Mouse (Mus musculus) neutrophil, adult 5-6 weeks (primary cell): ENCODE results near the gene Tmem110. TPM values are rescaled to one million over a fixed set of nuclear protein-coding genes. Genes with fewer than 3 reads are reported as not detected.

Experiments used
- ATAC-seq: fragments of 151-379, 151-347 bp; 2 replicates; pipeline ENCODE4 v1.8.0; 2017; ENCODE audit warnings: mild to moderate bottlenecking, moderate TSS enrichment; ENCODE audit not compliant: insufficient number of reproducible peaks, poor library complexity, low FRiP score, severe bottlenecking; ENCODE audit errors: extremely low read depth
- total RNA-seq: library from RNA; stranded (forward); fragments of 200-1000 nt; gene quantifications from 2 replicates; pipeline ENCODE4 v1.2.3, GENCODE M21; 2017

Tmem110 gene
- total RNA-seq, 1 experiment from 2014 or later, result 14.2 TPM

GRCm38 (mm10) chr14:30857990-30858389, 32.6 kb downstream of the Tmem110 start:
- no peak for ATAC-seq

DNA sequence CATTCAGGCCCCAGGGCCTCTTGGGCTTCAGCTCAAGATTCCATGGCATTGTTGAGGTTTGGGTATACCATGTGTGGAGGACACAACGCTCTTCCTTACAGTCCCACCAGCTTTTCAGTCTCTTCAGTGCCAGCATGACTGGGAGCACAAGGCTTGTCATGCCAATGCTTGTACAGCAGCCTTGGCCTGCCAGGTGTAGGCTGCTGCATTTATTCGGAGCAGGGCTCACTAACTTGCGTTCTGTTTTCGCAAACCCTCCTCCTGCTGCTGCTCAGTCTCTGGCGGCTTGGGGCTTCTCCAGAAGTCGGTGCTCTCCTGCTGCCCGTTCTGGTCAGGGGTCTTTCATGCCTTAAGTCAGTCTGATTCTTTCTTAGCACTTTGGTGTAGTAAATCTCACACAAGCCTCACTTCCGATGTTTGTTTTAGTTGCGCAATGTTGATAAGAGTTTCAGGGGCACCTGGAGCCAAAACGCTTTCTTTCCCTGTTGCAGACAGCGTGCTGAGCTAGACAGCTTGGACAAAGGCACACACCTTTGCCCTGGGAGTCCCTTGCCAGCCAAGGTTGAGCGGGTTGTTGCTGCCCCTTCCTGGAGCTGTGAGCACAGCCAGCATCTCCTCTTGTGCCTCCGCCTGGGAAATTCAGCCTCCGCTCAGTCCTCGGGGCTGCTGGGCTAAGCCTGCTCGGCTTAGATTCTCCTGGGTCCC, 36.2 kb downstream of the Tmem110 start:
- ATAC-seq, result no peak

GRCm38 (mm10) chr14:30862368-30862767, 37.0 kb downstream of the Tmem110 start:
- ATAC-seq, result no peak

DNA sequence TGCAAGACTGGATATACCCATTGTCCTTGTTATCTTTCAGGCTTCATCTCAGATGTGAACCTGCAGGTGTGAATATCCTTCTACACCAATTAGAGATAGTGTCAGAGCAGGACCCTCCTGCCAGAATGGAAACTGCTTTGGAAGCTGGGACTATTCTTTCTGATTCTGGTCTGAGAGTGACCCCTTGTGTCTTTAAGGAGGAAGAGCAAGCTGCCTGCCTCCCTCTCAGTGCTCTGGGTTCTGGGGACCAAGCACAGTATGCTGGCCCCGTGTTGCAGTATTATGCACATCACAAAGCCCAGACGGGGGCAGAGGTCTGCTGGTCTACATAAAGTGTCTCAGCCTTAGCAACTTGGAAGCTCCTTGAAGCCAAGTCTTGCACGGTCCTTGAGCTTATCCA, 39.9 kb downstream of the Tmem110 start:
- no peak for ATAC-seq

DNA sequence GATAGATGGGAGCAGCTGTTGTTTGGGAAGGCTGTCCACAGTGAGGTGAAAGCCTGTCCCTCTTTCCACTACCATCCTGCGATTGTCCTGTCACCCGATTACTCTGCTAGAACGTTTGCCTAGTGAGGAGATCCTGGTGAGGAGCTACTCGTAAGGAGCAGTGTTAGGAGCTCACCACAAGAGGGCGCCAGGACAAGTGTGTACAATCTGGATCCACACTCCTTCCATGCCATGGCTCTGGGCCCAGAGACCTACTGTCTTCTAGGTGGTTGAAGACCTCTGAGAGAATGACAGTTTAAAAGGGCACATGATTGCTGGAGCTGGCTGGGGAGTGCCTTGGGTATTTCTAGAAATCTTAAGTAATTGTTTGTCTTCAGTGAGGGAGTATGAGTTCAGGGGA, 41.7 kb downstream of the Tmem110 start:
- ATAC-seq, result peak; percentile 65

GRCm38 (mm10) chr14:30868826-30869225, 43.4 kb downstream of the Tmem110 start:
- ATAC-seq, result no peak

DNA sequence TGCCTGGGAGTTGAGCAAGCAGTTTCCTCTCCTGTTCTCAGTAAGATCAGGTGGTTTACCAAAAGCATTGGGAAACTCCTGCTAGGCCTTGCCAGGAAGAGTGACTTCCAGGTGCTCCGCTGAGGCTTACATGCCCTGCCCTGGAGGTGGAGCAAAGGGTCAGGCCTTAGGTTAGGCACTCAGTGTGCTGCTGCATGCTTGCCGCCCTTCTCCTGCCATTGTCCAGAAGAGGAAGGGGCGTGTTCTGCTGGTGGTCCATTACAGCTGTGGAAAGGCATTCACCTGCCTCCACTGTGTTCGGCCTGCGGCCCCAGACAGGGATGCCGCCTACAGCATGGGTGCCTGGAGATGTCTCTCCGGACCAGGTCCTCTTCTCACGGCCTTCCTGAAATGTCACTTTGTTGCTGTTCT, 44.0 kb downstream of the Tmem110 start:
- no peak for ATAC-seq

DNA sequence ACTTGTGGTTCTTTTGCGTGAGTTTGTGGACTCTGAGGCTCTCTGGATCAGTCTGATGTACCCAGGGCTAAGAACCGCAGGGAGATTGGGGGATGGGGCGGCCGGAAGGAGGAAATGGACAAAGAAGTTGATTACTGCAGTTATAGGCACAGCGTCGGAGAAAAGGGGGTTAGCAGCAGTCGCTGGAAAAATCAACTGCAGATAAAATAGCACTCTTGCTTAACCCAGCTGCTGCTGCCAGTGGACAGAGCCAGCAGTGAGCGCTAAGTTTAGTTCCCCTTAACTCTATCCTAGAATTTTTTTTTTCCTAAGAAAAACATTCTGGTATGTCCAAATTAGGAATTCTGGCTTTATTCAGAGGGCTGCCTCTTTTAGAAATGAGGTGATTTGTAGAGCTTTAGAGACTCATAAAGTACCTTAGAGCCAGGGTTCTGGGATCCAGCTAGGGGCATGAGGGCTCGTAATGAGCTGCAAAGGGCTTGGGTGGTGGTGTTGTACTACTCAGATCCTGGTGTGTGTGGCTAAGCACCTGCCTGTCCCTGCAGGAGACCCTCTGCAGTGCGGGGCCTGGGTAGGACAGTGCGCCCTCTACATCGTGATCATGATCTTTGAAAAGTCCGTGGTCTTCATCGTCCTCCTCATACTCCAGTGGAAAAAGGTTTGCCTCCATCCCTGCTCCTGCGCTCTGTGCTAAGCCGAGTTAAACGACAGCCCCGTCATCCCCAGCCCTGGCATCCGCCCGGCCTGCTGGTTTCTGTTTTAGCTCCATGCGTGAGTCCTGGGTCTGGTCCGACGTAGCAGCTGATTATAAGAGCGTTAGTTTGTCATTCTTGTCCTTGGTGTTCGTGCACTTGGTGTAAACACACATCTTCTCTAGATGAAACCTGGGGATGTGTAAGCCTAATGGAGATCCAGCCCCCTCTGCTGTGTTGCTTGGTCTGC, 45.1 kb downstream of the Tmem110 start:
- ATAC-seq, result no peak

- no peak for ATAC-seq
These were observed 48.8 kb downstream of the Tmem110 start for GRCm38 (mm10) chr14:30874095-30874700.

- peak; percentile 43; the same call in 1 of the 2 replicates for ATAC-seq
These were observed 49.9 kb downstream of the Tmem110 start for GRCm38 (mm10) chr14:30875130-30875865.

DNA sequence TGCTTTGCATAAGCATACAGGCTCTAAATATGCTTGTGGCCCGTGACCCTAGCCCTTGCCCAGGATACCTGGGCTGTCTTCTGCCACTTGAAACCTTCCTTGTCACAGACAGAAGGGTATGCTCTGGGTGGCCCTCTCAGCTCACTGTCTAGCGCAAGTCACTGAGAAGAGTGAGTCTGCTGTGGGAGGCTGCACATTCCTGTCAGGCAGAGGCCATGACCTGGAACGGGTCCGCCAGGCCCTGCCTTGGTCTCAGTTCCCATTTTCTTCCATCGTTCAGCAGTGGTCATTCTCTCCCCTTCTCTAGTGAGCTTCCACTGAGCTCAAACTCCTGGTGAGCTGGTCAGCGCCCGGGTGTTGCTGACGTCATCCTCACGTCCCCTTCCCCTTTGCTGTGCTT, 50.6 kb downstream of the Tmem110 start:
- peak; percentile 10; the same call in 1 of the 2 replicates for ATAC-seq

- ATAC-seq, result no peak
These were observed 51.1 kb downstream of the Tmem110 start for GRCm38 (mm10) chr14:30876451-30876850.

DNA sequence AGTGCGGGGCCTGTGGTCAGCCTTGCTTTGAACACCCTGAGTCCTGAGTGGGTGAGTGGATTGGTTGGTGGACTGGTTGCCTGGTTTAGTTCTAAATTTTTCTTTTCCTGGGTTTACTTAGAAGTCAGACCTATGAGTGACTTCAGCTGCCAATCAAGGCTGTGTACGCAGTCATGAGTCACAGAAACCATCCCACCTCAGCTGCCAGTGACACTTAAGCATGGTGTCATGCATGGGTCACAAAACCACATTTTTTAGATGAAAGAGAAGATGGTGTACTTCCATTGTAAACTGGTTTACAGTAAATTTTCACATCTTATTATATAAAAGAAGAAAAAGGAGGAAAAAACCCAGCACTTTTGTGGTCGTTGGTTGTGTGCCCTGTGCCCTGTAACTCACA, 52.4 kb downstream of the Tmem110 start:
- no peak for ATAC-seq

DNA sequence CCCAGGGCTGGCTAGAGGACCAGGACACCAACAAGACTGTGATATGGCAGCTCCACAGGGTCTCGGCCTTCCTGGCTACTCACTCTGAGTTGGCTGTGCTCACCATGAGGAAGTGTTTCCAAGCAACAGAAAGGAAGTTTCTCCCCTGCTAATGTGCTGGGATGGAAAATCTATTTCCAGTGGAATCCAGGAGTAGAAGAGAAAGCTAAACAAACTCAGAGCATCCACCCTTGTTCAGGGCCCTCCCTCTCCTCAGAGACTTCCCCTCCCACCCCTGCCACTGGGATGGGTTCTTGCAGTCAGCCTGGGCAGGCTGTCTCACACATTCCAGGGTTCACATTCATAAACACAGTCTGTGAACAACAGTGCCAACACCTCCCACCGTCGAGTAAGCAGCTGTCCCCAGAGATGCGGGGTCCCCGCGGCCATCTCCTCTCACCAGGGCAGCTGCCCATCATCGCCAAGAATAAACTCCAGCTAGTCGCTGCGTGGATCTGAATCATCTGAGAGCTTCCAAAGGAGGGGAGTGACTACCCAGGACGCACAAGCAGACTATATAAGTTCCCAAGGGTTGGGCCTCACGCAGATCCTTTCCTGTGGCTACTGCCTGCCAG, 53.7 kb downstream of the Tmem110 start, which contains the start of gene Mustn1:
TSS of gene Mustn1 (plus strand) at position 243 of the 614 bp plus-strand sequence.
- ATAC-seq, result no peak

- no peak for ATAC-seq
These were observed 54.4 kb downstream of the Tmem110 start for GRCm38 (mm10) chr14:30879794-30880193.

DNA sequence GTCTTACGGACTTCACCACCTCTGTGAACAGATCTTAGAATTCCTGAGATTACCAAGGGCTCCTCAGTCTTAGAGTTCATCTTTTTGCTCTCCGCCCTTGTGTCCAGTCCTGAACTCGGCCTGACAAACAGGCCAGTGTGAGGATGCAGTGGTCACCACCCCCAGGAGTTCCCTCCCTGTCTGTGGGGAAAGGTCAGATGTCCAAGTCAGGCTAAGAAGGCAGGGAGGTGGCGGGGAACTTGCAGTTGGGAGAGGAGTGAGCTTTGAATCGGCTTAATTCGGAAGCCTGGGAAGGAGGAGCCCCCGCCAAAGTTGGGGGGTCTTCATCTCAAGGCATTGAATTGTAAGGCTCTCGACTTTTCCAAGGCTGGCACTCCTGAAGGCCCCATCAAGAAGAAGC, 54.9 kb downstream of the Tmem110 start:
- ATAC-seq, result no peak

GRCm38 (mm10) chr14:30880811-30881717, 55.7 kb downstream of the Tmem110 start:
- ATAC-seq, result no peak

GRCm38 (mm10) chr14:30881718-30882108, 56.3 kb downstream of the Tmem110 start:
- no peak for ATAC-seq
